11 mouse cellular contexts compared by ENCODE assay signal in the genomic region with DNA sequence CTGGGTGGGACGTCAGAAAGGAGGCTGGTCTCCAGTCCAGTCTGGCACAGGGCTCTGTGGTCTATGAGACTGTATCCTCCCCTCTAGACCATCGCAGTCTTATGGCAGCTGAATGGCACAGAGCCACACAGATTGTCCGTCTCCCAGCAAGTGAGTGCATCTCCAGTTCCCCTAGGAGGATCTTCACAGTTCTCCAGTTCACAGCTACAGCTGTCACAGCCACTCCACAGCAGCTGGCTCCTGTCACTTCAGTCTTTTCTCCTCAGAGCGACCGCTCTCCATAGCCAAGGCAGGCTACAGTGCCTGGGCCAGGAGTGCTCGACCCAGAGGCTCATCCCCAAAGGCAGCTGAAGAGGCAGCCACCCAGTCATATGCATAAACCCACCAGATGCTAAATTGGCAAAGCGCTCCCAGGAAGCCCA. TPM values are rescaled to one million over a fixed set of nuclear protein-coding genes. Genes with fewer than 3 reads are reported as not detected.
A peak's percentile ranks its signal among the peaks of the same experiment; 100 is the strongest.
DNase-seq lines count a peak whose midpoint lies in the region; ATAC-seq and TF ChIP-seq lines count a peak whose summit lies in the region.
"Had no signal": no experiment of that assay in that cellular context is flagged by ENCODE, and none has a peak within 500 bp of the region (broad histone marks: within the 10 kb centered on the region; RNA-seq: fewer than 3 reads in every experiment).

No protein-coding gene starts in this region.

- H3K27ac ChIP-seq in heart, embryonic 12.5 days (ENCODE audit: poor library complexity, severe bottlenecking), result no peak overlapping the region
- H3K27ac ChIP-seq in MEL (ENCODE audit: control insufficient read depth, low read depth, low read length), result no peak overlapping the region
- H3K27ac ChIP-seq: embryonic facial prominence, embryonic 13.5 days had no signal

- H3K9ac ChIP-seq in heart, embryonic 12.5 days, result no peak overlapping the region
- no peak overlapping the region for H3K9ac ChIP-seq in MEL (ENCODE audit: control insufficient read depth, low read depth, low read length, poor library complexity, severe bottlenecking)
- H3K9ac ChIP-seq: embryonic facial prominence, embryonic 13.5 days had no signal

- 66% methylated on average over 7 of the region's 7 CpGs for WGBS in heart, embryonic 12.5 days

- H3K79me2 ChIP-seq in MEL (ENCODE audit: control insufficient read depth, insufficient read depth, low read length, poor library complexity), result no peaks in the 10 kb centered on the region

- no peak for ATAC-seq in heart, embryonic 12.5 days (ENCODE audit: insufficient number of reproducible peaks, low FRiP score)

- TF ChIP-seq CTCF in MEL (IDR thresholded peaks at IDR 0.05 in 2 of 3, conservative IDR thresholded peaks at IDR 0.05 in 1 of 3; ENCODE audit: control insufficient read depth in 1 of 3, insufficient read depth in 1 of 3, low read depth in 2 of 3, low read length in 3 of 3, poor library complexity in 1 of 3, severe bottlenecking in 1 of 3), result no peak

- 0 out of 2 replicates have a peak, but pooled peaks cover 5% of the 10 kb centered on the region for H3K9me3 ChIP-seq in heart, embryonic 12.5 days (replicated peaks)
- H3K9me3 ChIP-seq in MEL (replicated peaks; ENCODE audit: insufficient read depth, low read length), result no peaks in the 10 kb centered on the region
- H3K9me3 ChIP-seq: embryonic facial prominence, embryonic 13.5 days had no signal

- H3K4me1 ChIP-seq in heart, embryonic 12.5 days (replicated peaks), result peaks cover 32% of the 10 kb centered on the region
- H3K4me1 ChIP-seq in MEL (ENCODE audit: control insufficient read depth in 1 of 2, insufficient read depth in 2 of 2, low read length in 2 of 2), result no peaks in the 10 kb centered on the region

- no peak for TF ChIP-seq EP300 in MEL (IDR thresholded peaks at IDR 0.05; ENCODE audit: low read depth in 1 of 2, low read length in 2 of 2)

- H3K27me3 ChIP-seq in heart, embryonic 12.5 days (replicated peaks), result peaks cover 54% of the 10 kb centered on the region
- no peaks in the 10 kb centered on the region for H3K27me3 ChIP-seq in MEL (ENCODE audit: control insufficient read depth in 1 of 2, insufficient read depth in 2 of 2, low read length in 2 of 2)

- TF ChIP-seq POLR2A in MEL (IDR thresholded peaks at IDR 0.05; ENCODE audit: control insufficient read depth in 1 of 2, insufficient read depth in 1 of 2, low read depth in 1 of 2, low read length in 2 of 2, poor library complexity in 1 of 2), result no peak

- H3K36me3 ChIP-seq in heart, embryonic 12.5 days, result peaks cover 27% of the 10 kb centered on the region
- no peaks in the 10 kb centered on the region for H3K36me3 ChIP-seq in MEL (ENCODE audit: control insufficient read depth in 1 of 2, insufficient read depth in 2 of 2, low read length in 2 of 2)

- DNase-seq in heart, adult 9 months (ENCODE audit: low spot score in 2 of 2), result peak; percentile 32 to 51
- DNase-seq in MEL (ENCODE audit: low read depth, low spot score), result no peak
- DNase-seq in heart, postnatal 4 days, result peak; percentile 48
- peak; percentile 30 for DNase-seq in lung, postnatal 14 days
- DNase-seq in frontal cortex, adult 2 months (ENCODE audit: extremely low spot score in 1 of 2, low spot score in 1 of 2), result no peak
- DNase-seq in layer of hippocampus, adult 8-10 months (ENCODE audit: low spot score in 2 of 2), result no peak
- DNase-seq in ovary, postnatal 36 days (ENCODE audit: low spot score), result no peak

- no peak overlapping the region for H3K4me3 ChIP-seq in heart, embryonic 12.5 days
- no peak overlapping the region for H3K4me3 ChIP-seq in MEL (ENCODE audit: control insufficient read depth in 1 of 2, insufficient read depth in 1 of 2, low read depth in 2 of 2, low read length in 2 of 2)
- H3K4me3 ChIP-seq: embryonic facial prominence, embryonic 13.5 days had no signal

- H3K4me2 ChIP-seq in heart, embryonic 12.5 days, result no peak overlapping the region
- H3K4me2 ChIP-seq: embryonic facial prominence, embryonic 13.5 days had no signal

- TF ChIP-seq RAD21 in MEL (IDR thresholded peaks at IDR 0.05; ENCODE audit: low read depth, low read length), result no peak

TF ChIP-seq in MEL, 35 proteins besides CTCF, POLR2A, EP300 and RAD21:
- no peak for TF ChIP-seq UBTF (IDR thresholded peaks at IDR 0.05; ENCODE audit: borderline replicate concordance, insufficient read depth, low read depth, low read length)
- 0 out of 2 replicates have a peak, but pooled peaks have one; percentile 5 for TF ChIP-seq POLR2AphosphoS2 (IDR thresholded peaks at IDR 0.05; ENCODE audit: low read length)
- TF ChIP-seq GATA1 (IDR thresholded peaks at IDR 0.05; ENCODE audit: low read depth, low read length), result no peak
- TF ChIP-seq RCOR1 (IDR thresholded peaks at IDR 0.05; ENCODE audit: low read depth, low read length), result no peak
- TF ChIP-seq USF2 (IDR thresholded peaks at IDR 0.05; ENCODE audit: borderline replicate concordance in 1 of 2, insufficient read depth in 1 of 2, low read depth in 1 of 2, low read length in 2 of 2), result no peak
- TF ChIP-seq SMC3 (IDR thresholded peaks at IDR 0.05; ENCODE audit: low read depth, low read length), result no peak
- no peak for TF ChIP-seq USF1 (IDR thresholded peaks at IDR 0.05; ENCODE audit: low read depth, low read length)

RNA-seq across cellular contexts. Expression of a gene that starts 5.0 kb away (rescaled TPM):
- 0.09 TPM in 1 of 2 replicates, not detected in the other for polyA plus RNA-seq in heart, embryonic 12.5 days (2016; fragmentation: Nextera tagmentation; extraction: Ambion mirVana)
- 0.20 and 0.35 TPM in 2 replicates for total RNA-seq in MEL (2012; rRNA removed)
- polyA plus RNA-seq in MEL (2012; ENCODE audit: insufficient read depth in 1 of 2, insufficient read length in 2 of 2, low read depth in 1 of 2, low replicate concordance in 2 of 2, missing spikeins in 1 of 2), result 1 to 10 TPM in 1 of 2 experiments, not detected in 1; 1.2 TPM
- not detected for total RNA-seq in heart, postnatal 4 days (2021)
- polyA plus RNA-seq in frontal cortex, adult 2 months (2012; rRNA removed), result not detected in 2 replicates
- total RNA-seq in layer of hippocampus, adult 8-10 months (2022), result not detected
- total RNA-seq: layer of hippocampus, postnatal 25 days had no signal
- polyA plus RNA-seq: liver, embryonic 16.5 days had no signal

RNA-seq across cellular contexts. Expression of a gene that starts 11.8 kb away (rescaled TPM):
- polyA plus RNA-seq in heart, embryonic 12.5 days (2016; fragmentation: Nextera tagmentation; extraction: Ambion mirVana), result 73.9 and 74.8 TPM in 2 replicates
- total RNA-seq in MEL (2012; rRNA removed), result 163 and 180 TPM in 2 replicates
- 100 to 1,000 TPM; 146 to 228 TPM for polyA plus RNA-seq in MEL (2012; ENCODE audit: insufficient read depth in 1 of 2, insufficient read length in 2 of 2, low read depth in 1 of 2, low replicate concordance in 2 of 2, missing spikeins in 1 of 2)
- 10 to 100 TPM; 60.5 to 61.7 TPM for total RNA-seq in heart, postnatal 4 days (2021)
- 63.4 and 63.9 TPM in 2 replicates for polyA plus RNA-seq in frontal cortex, adult 2 months (2012; rRNA removed)
- 10 to 100 TPM; 61.1 to 71.3 (median 66.1) TPM for total RNA-seq in layer of hippocampus, adult 8-10 months (2022)

RNA-seq across cellular contexts. Expression of a gene that starts 21.3 kb away (rescaled TPM):
- polyA plus RNA-seq in heart, embryonic 12.5 days (2016; fragmentation: Nextera tagmentation; extraction: Ambion mirVana), result 47.8 and 51.3 TPM in 2 replicates
- total RNA-seq in MEL (2012; rRNA removed), result 41.0 and 49.0 TPM in 2 replicates
- polyA plus RNA-seq in MEL (2012; ENCODE audit: insufficient read depth in 1 of 2, insufficient read length in 2 of 2, low read depth in 1 of 2, low replicate concordance in 2 of 2, missing spikeins in 1 of 2), result 100 to 1,000 TPM in 1 of 2 experiments, 10 to 100 TPM in 1; 45.4 to 526 TPM
- 10 to 100 TPM; 54.0 to 62.6 TPM for total RNA-seq in heart, postnatal 4 days (2021)
- polyA plus RNA-seq in frontal cortex, adult 2 months (2012; rRNA removed), result 89.7 and 97.5 TPM in 2 replicates
- total RNA-seq in layer of hippocampus, adult 8-10 months (2022), result 100 to 1,000 TPM in 1 of 4 experiments, 10 to 100 TPM in 3; 82.4 to 103 (median 88.9) TPM

RNA-seq across cellular contexts. Expression of a gene that starts 47.9 kb away (rescaled TPM):
- polyA plus RNA-seq in heart, embryonic 12.5 days (2016; fragmentation: Nextera tagmentation; extraction: Ambion mirVana), result 0.53 and 0.84 TPM in 2 replicates
- 0.26 and 0.39 TPM in 2 replicates for total RNA-seq in MEL (2012; rRNA removed)
- polyA plus RNA-seq in MEL (2012; ENCODE audit: insufficient read depth in 1 of 2, insufficient read length in 2 of 2, low read depth in 1 of 2, low replicate concordance in 2 of 2, missing spikeins in 1 of 2), result under 1 TPM in 1 of 2 experiments, not detected in 1; 0.78 TPM
- 1 to 10 TPM; 1.2 to 1.6 TPM for total RNA-seq in heart, postnatal 4 days (2021)
- 1.0 and 1.1 TPM in 2 replicates for polyA plus RNA-seq in frontal cortex, adult 2 months (2012; rRNA removed)
- total RNA-seq in layer of hippocampus, adult 8-10 months (2022), result 1 to 10 TPM in 2 of 4 experiments, under 1 TPM in 2; 0.85 to 1.4 (median 1.1) TPM

RNA-seq across cellular contexts. Expression of a gene that starts 49.4 kb away (rescaled TPM):
- 0.15 and 0.40 TPM in 2 replicates for polyA plus RNA-seq in heart, embryonic 12.5 days (2016; fragmentation: Nextera tagmentation; extraction: Ambion mirVana)
- total RNA-seq in MEL (2012; rRNA removed), result 0.08 TPM in 1 of 2 replicates, not detected in the other
- polyA plus RNA-seq in MEL (2012; ENCODE audit: insufficient read depth in 1 of 2, insufficient read length in 2 of 2, low read depth in 1 of 2, low replicate concordance in 2 of 2, missing spikeins in 1 of 2), result under 1 TPM in 1 of 2 experiments, not detected in 1; 0.07 TPM
- total RNA-seq in heart, postnatal 4 days (2021), result under 1 TPM in 1 of 2 experiments, not detected in 1; 0.23 TPM
- 4.6 and 5.6 TPM in 2 replicates for polyA plus RNA-seq in frontal cortex, adult 2 months (2012; rRNA removed)
- 1 to 10 TPM; 4.5 to 7.4 (median 6.2) TPM for total RNA-seq in layer of hippocampus, adult 8-10 months (2022)

Comparison
In these comparisons a context has a peak if more than half of its experiments do, and no peak if none do; other contexts are left out.
1. DNase-seq: peak in heart, adult 9 months (2 of 2), heart, postnatal 4 days (single experiment) and lung, postnatal 14 days (single experiment); none in MEL (single experiment), frontal cortex, adult 2 months (0 of 2), layer of hippocampus, adult 8-10 months (0 of 2) and ovary, postnatal 36 days (single experiment).